Mouse (Mus musculus): Measurements from ENCODE around the gene Gm8246. TPM values are rescaled to one million over a fixed set of nuclear protein-coding genes. Genes with fewer than 3 reads are reported as not detected.

Gene Gm8246
- polyA plus RNA-seq (2015; fragmentation: Illumina TruSeq; extraction: RNeasy Lipid Tissue Mini Kit (QIAGEN cat#74804); ENCODE audit: insufficient read depth, low read depth, low replicate concordance), result not detected

GRCm38 (mm10) chr14:5477730-5478129, at the start of gene Gm8246:
Gene Gm8246 (minus strand): TSS chr14:5477830.

GRCm38 (mm10) chr14:5501374-5501773, 23.7 kb upstream of the Gm8246 start, which contains the start of gene Gm3488:
Gene Gm3488 (plus strand): TSS chr14:5501674.

GRCm38 (mm10) chr14:5483907-5484306, 6.3 kb upstream of the Gm8246 start, which contains the start of gene Gm3187:
Gene Gm3187 (plus strand): TSS chr14:5484207.

GRCm38 (mm10) chr14:5455367-5455766, 22.3 kb downstream of the Gm8246 start, which contains the start of gene Gm3194:
Gene Gm3194 (minus strand): TSS chr14:5455467.

Other genes with a start within 250 kb of the Gm8246 start
- gene Gm3526, start 217.2 kb downstream of the Gm8246 start, polyA plus RNA-seq (2015; fragmentation: Illumina TruSeq; extraction: RNeasy Lipid Tissue Mini Kit (QIAGEN cat#74804); ENCODE audit: insufficient read depth, low read depth, low replicate concordance), result not detected
- not detected for gene Gm3542, start 142.9 kb downstream of the Gm8246 start, polyA plus RNA-seq (2015; fragmentation: Illumina TruSeq; extraction: RNeasy Lipid Tissue Mini Kit (QIAGEN cat#74804); ENCODE audit: insufficient read depth, low read depth, low replicate concordance)
- gene Gm3500, start 88.8 kb downstream of the Gm8246 start, polyA plus RNA-seq (2015; fragmentation: Illumina TruSeq; extraction: RNeasy Lipid Tissue Mini Kit (QIAGEN cat#74804); ENCODE audit: insufficient read depth, low read depth, low replicate concordance), result not detected
- not detected for gene Gm3194, start 22.4 kb downstream of the Gm8246 start, polyA plus RNA-seq (2015; fragmentation: Illumina TruSeq; extraction: RNeasy Lipid Tissue Mini Kit (QIAGEN cat#74804); ENCODE audit: insufficient read depth, low read depth, low replicate concordance)
- not detected for gene Gm3187, start 6.4 kb upstream of the Gm8246 start, polyA plus RNA-seq (2015; fragmentation: Illumina TruSeq; extraction: RNeasy Lipid Tissue Mini Kit (QIAGEN cat#74804); ENCODE audit: insufficient read depth, low read depth, low replicate concordance)
- not detected for gene Gm3488, start 23.8 kb upstream of the Gm8246 start, polyA plus RNA-seq (2015; fragmentation: Illumina TruSeq; extraction: RNeasy Lipid Tissue Mini Kit (QIAGEN cat#74804); ENCODE audit: insufficient read depth, low read depth, low replicate concordance)
- not detected for gene Gm3532, start 60.7 kb upstream of the Gm8246 start, polyA plus RNA-seq (2015; fragmentation: Illumina TruSeq; extraction: RNeasy Lipid Tissue Mini Kit (QIAGEN cat#74804); ENCODE audit: insufficient read depth, low read depth, low replicate concordance)
- gene Gm8265, start 155.2 kb upstream of the Gm8246 start, polyA plus RNA-seq (2015; fragmentation: Illumina TruSeq; extraction: RNeasy Lipid Tissue Mini Kit (QIAGEN cat#74804); ENCODE audit: insufficient read depth, low read depth, low replicate concordance), result not detected
- gene Gm9603, start 209.6 kb upstream of the Gm8246 start, polyA plus RNA-seq (2015; fragmentation: Illumina TruSeq; extraction: RNeasy Lipid Tissue Mini Kit (QIAGEN cat#74804); ENCODE audit: insufficient read depth, low read depth, low replicate concordance), result not detected

Data from pancreas, adult 10 weeks (tissue).